Mouse (Mus musculus): ENCODE data around the gene Mapkap1. TPM values are rescaled to one million over a fixed set of nuclear protein-coding genes. Genes with fewer than 3 reads are reported as not detected.

The Mapkap1 gene
- polyA plus RNA-seq, 1 experiment, result 39.6 TPM

DNA sequence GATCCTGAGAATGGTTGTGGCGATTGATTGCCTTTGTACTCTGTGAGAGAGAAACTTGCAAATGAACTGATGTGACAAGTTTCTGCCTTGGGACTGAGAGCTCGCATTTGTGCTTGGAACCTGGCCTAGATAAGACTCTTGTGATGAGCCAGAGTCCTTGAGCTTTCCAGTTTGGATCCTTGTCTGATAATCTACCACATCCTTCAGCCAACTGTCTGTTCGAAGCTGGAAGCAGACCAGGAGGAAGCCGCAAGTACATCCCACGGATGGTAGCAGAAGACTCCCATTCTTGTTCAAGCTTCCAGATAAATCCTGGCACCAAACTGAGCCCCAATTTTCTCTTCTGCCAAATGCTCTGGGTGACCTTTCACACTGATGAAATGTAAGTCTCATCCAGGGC, 162.6 kb downstream of the Mapkap1 start:
- no peak overlapping the region for H3K4me2 ChIP-seq (ENCODE audit: low read depth)
- H3K36me3 ChIP-seq (ENCODE audit: control insufficient read depth, insufficient read depth), result no peaks in the 10 kb centered on the region
- no peaks in the 10 kb centered on the region for H3K79me2 ChIP-seq (ENCODE audit: control insufficient read depth, insufficient read depth)
- H3K27me3 ChIP-seq (ENCODE audit: control insufficient read depth, insufficient read depth, insufficient read length), result no peaks in the 10 kb centered on the region
- H3ac ChIP-seq (ENCODE audit: control insufficient read depth, insufficient read length), result no peak overlapping the region
- TF ChIP-seq CEBPB (IDR thresholded peaks at IDR 0.05; ENCODE audit: insufficient read depth, poor library complexity, severe bottlenecking) (no peak), MYOG (IDR thresholded peaks at IDR 0.05; ENCODE audit: control insufficient read depth in 1 of 3, insufficient read depth in 1 of 3, insufficient read length in 2 of 3, low read depth in 2 of 3) (no peak), USF1 (IDR thresholded peaks at IDR 0.05; ENCODE audit: low read depth) (no peak), SRF (IDR thresholded peaks at IDR 0.05; ENCODE audit: control insufficient read depth, insufficient read length, low read depth) (no peak), TCF3 (IDR thresholded peaks at IDR 0.05; ENCODE audit: insufficient read length, low read depth) (no peak), MAX (IDR thresholded peaks at IDR 0.05; ENCODE audit: low read depth) (no peak), POLR2A (IDR thresholded peaks at IDR 0.05; ENCODE audit: insufficient read length, low read depth) (no peak), TCF12 (IDR thresholded peaks at IDR 0.05; ENCODE audit: insufficient read depth, poor library complexity, severe bottlenecking) (no peak), REST (IDR thresholded peaks at IDR 0.05; ENCODE audit: insufficient read depth, insufficient read length) (no peak), MYOD1 (IDR thresholded peaks at IDR 0.05; ENCODE audit: control insufficient read depth in 1 of 3, insufficient read length in 2 of 3, low read depth in 2 of 3) (no peak), E2F4 (IDR thresholded peaks at IDR 0.05; ENCODE audit: insufficient read depth) (no peak), POLR2AphosphoS2 (IDR thresholded peaks at IDR 0.05; ENCODE audit: insufficient read length, low read depth) (no peak)
- H3K4me3 ChIP-seq, result no peak overlapping the region

DNA sequence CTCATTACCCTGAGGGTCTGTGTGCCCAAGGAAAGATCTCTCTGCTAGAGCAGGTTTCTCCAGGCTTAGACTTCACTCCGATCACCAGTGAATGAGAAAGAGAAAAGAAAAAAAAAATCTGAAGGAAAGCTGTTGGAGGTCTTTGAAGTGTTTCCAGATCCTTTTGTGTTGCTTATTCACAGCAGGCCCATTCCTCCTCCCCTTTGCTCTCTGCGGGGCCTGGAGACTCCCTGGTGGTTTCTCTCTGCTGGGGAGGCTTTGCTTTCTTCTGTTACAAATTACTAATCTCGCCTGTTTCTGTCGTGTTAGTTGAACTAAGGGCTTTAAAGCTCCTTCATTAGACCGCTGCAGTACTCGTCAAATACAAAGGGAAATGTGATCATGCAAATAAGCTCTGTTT, 163.8 kb downstream of the Mapkap1 start:
- Histone ChIP-seq H3K79me2 (ENCODE audit: control insufficient read depth, insufficient read depth) (no peaks in the 10 kb centered on the region), H3K27me3 (ENCODE audit: control insufficient read depth, insufficient read depth, insufficient read length) (no peaks in the 10 kb centered on the region), H3K4me3 (no peak overlapping the region), H3K4me2 (ENCODE audit: low read depth) (no peak overlapping the region), H3K36me3 (ENCODE audit: control insufficient read depth, insufficient read depth) (no peaks in the 10 kb centered on the region), H3ac (ENCODE audit: control insufficient read depth, insufficient read length) (no peak overlapping the region)
- TF ChIP-seq MYOG (IDR thresholded peaks at IDR 0.05; ENCODE audit: control insufficient read depth in 1 of 3, insufficient read depth in 1 of 3, insufficient read length in 2 of 3, low read depth in 2 of 3) (no peak), USF1 (IDR thresholded peaks at IDR 0.05; ENCODE audit: low read depth) (no peak), SRF (IDR thresholded peaks at IDR 0.05; ENCODE audit: control insufficient read depth, insufficient read length, low read depth) (no peak), MYOD1 (IDR thresholded peaks at IDR 0.05; ENCODE audit: control insufficient read depth in 1 of 3, insufficient read length in 2 of 3, low read depth in 2 of 3) (no peak), CEBPB (IDR thresholded peaks at IDR 0.05; ENCODE audit: insufficient read depth, poor library complexity, severe bottlenecking) (no peak), MAX (IDR thresholded peaks at IDR 0.05; ENCODE audit: low read depth) (no peak), REST (IDR thresholded peaks at IDR 0.05; ENCODE audit: insufficient read depth, insufficient read length) (no peak), POLR2AphosphoS2 (IDR thresholded peaks at IDR 0.05; ENCODE audit: insufficient read length, low read depth) (no peak), TCF3 (IDR thresholded peaks at IDR 0.05; ENCODE audit: insufficient read length, low read depth) (no peak), TCF12 (IDR thresholded peaks at IDR 0.05; ENCODE audit: insufficient read depth, poor library complexity, severe bottlenecking) (no peak), E2F4 (IDR thresholded peaks at IDR 0.05; ENCODE audit: insufficient read depth) (no peak), POLR2A (IDR thresholded peaks at IDR 0.05; ENCODE audit: insufficient read length, low read depth) (no peak)

DNA sequence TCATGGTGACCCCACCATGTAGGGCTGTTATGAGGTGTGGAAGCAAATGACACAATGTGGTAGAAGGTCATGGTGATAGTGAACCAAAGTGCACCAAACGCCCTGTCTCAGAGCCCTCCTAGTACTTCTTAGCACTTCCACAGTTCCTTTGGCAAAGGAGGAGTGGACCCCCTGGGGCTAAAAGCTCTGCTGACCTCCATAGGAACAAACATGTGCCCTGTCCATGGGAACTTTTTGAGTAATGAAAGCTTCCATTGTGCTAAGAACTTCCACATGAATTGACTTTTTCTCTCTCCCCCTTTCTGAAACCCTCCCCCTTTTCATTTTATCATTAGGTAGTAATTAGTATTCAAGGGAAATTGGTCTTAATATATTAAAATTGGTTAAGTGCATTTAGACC, 164.5 kb downstream of the Mapkap1 start:
- no peak overlapping the region for H3ac ChIP-seq (ENCODE audit: control insufficient read depth, insufficient read length)
- no peak overlapping the region for H3K4me2 ChIP-seq (ENCODE audit: low read depth)
- H3K36me3 ChIP-seq (ENCODE audit: control insufficient read depth, insufficient read depth), result no peaks in the 10 kb centered on the region
- TF ChIP-seq TCF3 (IDR thresholded peaks at IDR 0.05; ENCODE audit: insufficient read length, low read depth) (no peak), E2F4 (IDR thresholded peaks at IDR 0.05; ENCODE audit: insufficient read depth) (no peak), USF1 (IDR thresholded peaks at IDR 0.05; ENCODE audit: low read depth) (no peak), POLR2A (IDR thresholded peaks at IDR 0.05; ENCODE audit: insufficient read length, low read depth) (no peak), REST (IDR thresholded peaks at IDR 0.05; ENCODE audit: insufficient read depth, insufficient read length) (no peak), POLR2AphosphoS2 (IDR thresholded peaks at IDR 0.05; ENCODE audit: insufficient read length, low read depth) (no peak), SRF (IDR thresholded peaks at IDR 0.05; ENCODE audit: control insufficient read depth, insufficient read length, low read depth) (no peak), CEBPB (IDR thresholded peaks at IDR 0.05; ENCODE audit: insufficient read depth, poor library complexity, severe bottlenecking) (no peak)
- H3K79me2 ChIP-seq (ENCODE audit: control insufficient read depth, insufficient read depth), result no peaks in the 10 kb centered on the region
- no peaks in the 10 kb centered on the region for H3K27me3 ChIP-seq (ENCODE audit: control insufficient read depth, insufficient read depth, insufficient read length)
- no peak overlapping the region for H3K4me3 ChIP-seq

DNA sequence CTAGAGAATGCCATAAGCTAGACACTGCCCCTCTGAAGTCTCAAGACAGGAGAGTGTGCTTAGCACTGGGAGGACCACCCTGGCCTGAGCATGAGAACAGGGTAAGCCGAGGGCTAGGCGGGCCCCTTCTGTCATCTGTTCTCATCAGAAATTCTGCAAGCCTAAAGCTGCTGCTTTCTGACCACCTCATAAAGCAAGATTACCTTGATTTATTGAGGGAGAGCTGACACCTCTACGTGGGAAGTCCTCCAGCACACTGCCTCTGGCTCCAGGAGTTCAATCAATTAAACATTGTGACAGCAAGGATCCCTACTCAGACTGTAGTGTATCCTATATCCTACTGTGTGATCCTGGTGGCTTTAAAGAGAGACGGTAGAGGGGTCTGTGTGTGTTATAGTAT, 166.5 kb downstream of the Mapkap1 start:
- TF ChIP-seq MYOD1 (IDR thresholded peaks at IDR 0.05; ENCODE audit: control insufficient read depth in 1 of 3, insufficient read length in 2 of 3, low read depth in 2 of 3), result no peak
- TF ChIP-seq REST (IDR thresholded peaks at IDR 0.05; ENCODE audit: insufficient read depth, insufficient read length), result no peak
- no peak for TF ChIP-seq TCF3 (IDR thresholded peaks at IDR 0.05; ENCODE audit: insufficient read length, low read depth)
- TF ChIP-seq USF1 (IDR thresholded peaks at IDR 0.05; ENCODE audit: low read depth), result no peak
- Histone ChIP-seq H3K36me3 (ENCODE audit: control insufficient read depth, insufficient read depth) (no peaks in the 10 kb centered on the region), H3K4me3 (no peak overlapping the region), H3K4me2 (ENCODE audit: low read depth) (no peak overlapping the region), H3ac (ENCODE audit: control insufficient read depth, insufficient read length) (no peak overlapping the region), H3K79me2 (ENCODE audit: control insufficient read depth, insufficient read depth) (no peaks in the 10 kb centered on the region), H3K27me3 (ENCODE audit: control insufficient read depth, insufficient read depth, insufficient read length) (no peaks in the 10 kb centered on the region)

DNA sequence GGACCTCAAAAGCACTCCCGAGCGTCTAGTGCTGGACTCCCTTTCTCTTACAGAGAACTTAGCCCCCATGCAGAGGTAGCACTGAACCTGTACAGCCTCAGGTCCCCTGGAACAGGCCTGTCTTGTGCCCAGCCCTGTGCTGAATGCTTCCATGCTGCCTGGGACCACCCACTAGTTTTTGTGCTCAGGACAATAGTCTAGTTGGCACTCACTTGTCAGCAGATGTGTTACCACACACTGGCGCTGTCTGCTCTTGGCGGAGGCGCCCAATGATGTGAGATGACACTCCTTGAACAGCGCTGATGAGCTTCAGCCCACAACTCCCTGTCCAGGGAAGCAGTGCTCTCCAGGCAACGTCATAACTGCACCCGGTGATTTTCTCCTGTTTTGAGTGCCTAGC, 182.0 kb downstream of the Mapkap1 start:
- H3K36me3 ChIP-seq (ENCODE audit: control insufficient read depth, insufficient read depth), result peaks cover 13% of the 10 kb centered on the region
- TF ChIP-seq MYOG (IDR thresholded peaks at IDR 0.05; ENCODE audit: control insufficient read depth in 1 of 3, insufficient read depth in 1 of 3, insufficient read length in 2 of 3, low read depth in 2 of 3) (no peak), TCF12 (IDR thresholded peaks at IDR 0.05; ENCODE audit: insufficient read depth, poor library complexity, severe bottlenecking) (no peak), POLR2AphosphoS2 (IDR thresholded peaks at IDR 0.05; ENCODE audit: insufficient read length, low read depth) (no peak), E2F4 (IDR thresholded peaks at IDR 0.05; ENCODE audit: insufficient read depth) (no peak), USF1 (IDR thresholded peaks at IDR 0.05; ENCODE audit: low read depth) (no peak)
- H3ac ChIP-seq (ENCODE audit: control insufficient read depth, insufficient read length), result no peak overlapping the region
- no peak overlapping the region for H3K4me2 ChIP-seq (ENCODE audit: low read depth)
- H3K27me3 ChIP-seq (ENCODE audit: control insufficient read depth, insufficient read depth, insufficient read length), result no peaks in the 10 kb centered on the region
- H3K4me3 ChIP-seq, result no peak overlapping the region
- no peaks in the 10 kb centered on the region for H3K79me2 ChIP-seq (ENCODE audit: control insufficient read depth, insufficient read depth)
